Comparison of ENCODE assay signal across 9 mouse cellular contexts in genomic region chr2:114260397-114261071, GRCm38 (mm10). TPM values are rescaled to one million over a fixed set of nuclear protein-coding genes. Genes with fewer than 3 reads are reported as not detected.
A peak's percentile ranks its signal among the peaks of the same experiment; 100 is the strongest.
DNase-seq lines count a peak whose midpoint lies in the region; ATAC-seq lines count a peak whose summit lies in the region.
"Had no signal": no experiment of that assay in that cellular context is flagged by ENCODE, and none has a peak within 500 bp of the region (broad histone marks: within the 10 kb centered on the region; RNA-seq: fewer than 3 reads in every experiment).

No protein-coding gene starts in this region.

- no peak overlapping the region for H3K4me3 ChIP-seq in hindbrain, embryonic 11.5 days (ENCODE audit: low read depth, low read length)
- H3K4me3 ChIP-seq in stomach, embryonic 16.5 days (replicated peaks; ENCODE audit: low read length) = peak overlapping the region; percentile 11; the same call in 1 of the 2 replicates
- H3K4me3 ChIP-seq: erythroblast, embryonic 14.5 days had no signal

- H3K4me2 ChIP-seq in hindbrain, embryonic 11.5 days (replicated peaks; ENCODE audit: low read depth, low read length) = no peak overlapping the region
- H3K4me2 ChIP-seq in stomach, embryonic 16.5 days (ENCODE audit: low read depth, low read length) = 0 out of 2 replicates have a peak overlapping the region, but pooled peaks have one; percentile 3

- peak; percentile 74 for ATAC-seq in hindbrain, embryonic 11.5 days (ENCODE audit: low FRiP score)
- peak; percentile 92 for ATAC-seq in megakaryocyte-erythroid progenitor cell, adult 5-6 weeks (replicated peaks; ENCODE audit: low FRiP score, low TSS enrichment, poor library complexity, severe bottlenecking)
- ATAC-seq in stomach, embryonic 16.5 days (ENCODE audit: insufficient read depth, low FRiP score) = peak; percentile 58; the same call in 1 of the 2 replicates

- H3K9ac ChIP-seq in hindbrain, embryonic 11.5 days (ENCODE audit: low read depth, low read length) = no peak overlapping the region
- no peak overlapping the region for H3K9ac ChIP-seq in stomach, embryonic 16.5 days (ENCODE audit: low read length)

- no peaks in the 10 kb centered on the region for H3K27me3 ChIP-seq in hindbrain, embryonic 11.5 days (ENCODE audit: control insufficient read depth, insufficient read depth, low read length)
- no peaks in the 10 kb centered on the region for H3K27me3 ChIP-seq in stomach, embryonic 16.5 days (ENCODE audit: control insufficient read depth, insufficient read depth, low read length)

- H3K27ac ChIP-seq in hindbrain, embryonic 11.5 days (ENCODE audit: low read depth, low read length) = no peak overlapping the region
- no peak overlapping the region for H3K27ac ChIP-seq in stomach, embryonic 16.5 days (ENCODE audit: low read length)

- WGBS in hindbrain, embryonic 11.5 days = 46% methylated on average over 8 of the region's 8 CpGs
- 36% methylated on average over 8 of the region's 8 CpGs for WGBS in stomach, embryonic 16.5 days

- DNase-seq in right cerebral cortex, adult 18-20 months = peak; percentile 25
- DNase-seq in right cerebral cortex, postnatal 14 days = no peak
- DNase-seq in adrenal gland, postnatal 36 days = peak; percentile 45 to 58
- DNase-seq in fibroblast of lung, adult 2 months (ENCODE audit: low read depth) = peak; percentile 43
- peak; percentile 73 for DNase-seq in hindbrain, embryonic 11.5 days (ENCODE audit: low spot score)
- DNase-seq in layer of hippocampus, postnatal 10 days (ENCODE audit: low spot score in 2 of 2) = peak; percentile 44 to 54

- H3K36me3 ChIP-seq in hindbrain, embryonic 11.5 days (ENCODE audit: control insufficient read depth, insufficient read depth, low read length) = no peaks in the 10 kb centered on the region
- no peaks in the 10 kb centered on the region for H3K36me3 ChIP-seq in stomach, embryonic 16.5 days (ENCODE audit: control insufficient read depth, insufficient read depth, low read length)

- no peaks in the 10 kb centered on the region for H3K9me3 ChIP-seq in hindbrain, embryonic 11.5 days (ENCODE audit: control insufficient read depth, low read length)
- no peaks in the 10 kb centered on the region for H3K9me3 ChIP-seq in stomach, embryonic 16.5 days (replicated peaks; ENCODE audit: control insufficient read depth, low read length)

- H3K4me1 ChIP-seq in hindbrain, embryonic 11.5 days (replicated peaks; ENCODE audit: control insufficient read depth, insufficient read depth, low read length) = no peaks in the 10 kb centered on the region
- no peaks in the 10 kb centered on the region for H3K4me1 ChIP-seq in stomach, embryonic 16.5 days (ENCODE audit: control insufficient read depth, insufficient read depth, low read length)

RNA-seq across cellular contexts. Expression of gene Zfp770, which starts 59.3 kb away (rescaled TPM):
- 10 to 100 TPM in 1 of 2 experiments, 1 to 10 TPM in 1; 9.8 to 10.1 TPM for total RNA-seq in adrenal gland, postnatal 36 days (2021)
- 4.1 and 6.6 TPM in 2 replicates for polyA plus RNA-seq in hindbrain, embryonic 11.5 days (2014; fragmentation: Nextera tagmentation; extraction: Ambion mirVana)
- 10 to 100 TPM; 27.3 to 29.2 TPM for total RNA-seq in layer of hippocampus, postnatal 10 days (2021)
- total RNA-seq in megakaryocyte-erythroid progenitor cell, adult 5-6 weeks (2014; fragmentation: Nextera tagmentation) = 13.0 and 18.2 TPM in 2 replicates
- total RNA-seq in megakaryocyte-erythroid progenitor cell, adult 5-6 weeks (2017) = 10.9 and 11.5 TPM in 2 replicates
- polyA plus RNA-seq in stomach, embryonic 16.5 days (2015; fragmentation: Nextera tagmentation; extraction: Ambion mirVana) = 3.1 and 3.4 TPM in 2 replicates
